Mouse (Mus musculus) myocyte (in vitro differentiated cells): Measurements from ENCODE around the gene Stk24. TPM values are rescaled to one million over a fixed set of nuclear protein-coding genes. Genes with fewer than 3 reads are reported as not detected.
A peak's percentile ranks its signal among the peaks of the same experiment; 100 is the strongest.

Source experiments
- H3K27me3 ChIP-seq: one replicate; pipeline ENCODE4 v1.6.1; 2011; ENCODE audit not compliant: control insufficient read depth, insufficient read depth, insufficient read length
- H3K36me3 ChIP-seq: one replicate; pipeline ENCODE4 v1.6.1; 2011; ENCODE audit not compliant: control insufficient read depth, insufficient read depth
- H3K4me2 ChIP-seq: one replicate; pipeline ENCODE4 v1.6.1; 2011; ENCODE audit warnings: low read depth, control low read depth
- H3K4me3 ChIP-seq: one replicate; pipeline ENCODE4 v1.5.1; 2011; ENCODE audit warnings: mild to moderate bottlenecking, control low read depth, moderate library complexity
- H3K79me2 ChIP-seq: one replicate; pipeline ENCODE4 v1.6.1; 2011; ENCODE audit not compliant: control insufficient read depth, insufficient read depth
- H3ac ChIP-seq: one replicate; pipeline ENCODE4 v1.6.1; 2011; ENCODE audit not compliant: control insufficient read depth, insufficient read length
- CEBPB ChIP-seq: IDR thresholded peaks from 2 replicates; pipeline ENCODE4 v1.6.1; 2011; ENCODE audit warnings: mild to moderate bottlenecking, moderate library complexity; ENCODE audit not compliant: poor library complexity, insufficient read depth, severe bottlenecking
- E2F4 ChIP-seq: IDR thresholded peaks from one replicate; pipeline ENCODE4 v1.6.1; 2011; ENCODE audit warnings: mild to moderate bottlenecking, control low read depth, moderate library complexity; ENCODE audit not compliant: insufficient read depth
- MAX ChIP-seq: IDR thresholded peaks from one replicate; pipeline ENCODE4 v1.6.1; 2011; ENCODE audit warnings: low read depth, mild to moderate bottlenecking, control low read depth
- MYOD1 ChIP-seq, 3 experiments: IDR thresholded peaks; one replicate each; pipeline ENCODE4 v1.6.1; 2011; ENCODE audit warnings: control low read depth in 2 of 3, low read depth in 2 of 3, mild to moderate bottlenecking in 2 of 3, moderate library complexity in 1 of 3; ENCODE audit not compliant: insufficient read length in 2 of 3, control insufficient read depth in 1 of 3
- MYOG ChIP-seq, 3 experiments: IDR thresholded peaks; one replicate each; pipeline ENCODE4 v1.6.1; 2011; ENCODE audit warnings: control low read depth in 2 of 3, low read depth in 2 of 3, mild to moderate bottlenecking in 2 of 3; ENCODE audit not compliant: insufficient read length in 2 of 3, control insufficient read depth in 1 of 3, insufficient read depth in 1 of 3
- POLR2A ChIP-seq: IDR thresholded peaks from one replicate; pipeline ENCODE4 v1.6.1; 2011; ENCODE audit warnings: low read depth, mild to moderate bottlenecking, control low read depth, moderate library complexity; ENCODE audit not compliant: insufficient read length
- POLR2AphosphoS2 ChIP-seq: IDR thresholded peaks from one replicate; pipeline ENCODE4 v1.6.1; 2011; ENCODE audit warnings: low read depth, control low read depth; ENCODE audit not compliant: insufficient read length
- REST ChIP-seq: IDR thresholded peaks from one replicate; pipeline ENCODE4 v1.6.1; 2011; ENCODE audit warnings: mild to moderate bottlenecking, control low read depth, moderate library complexity; ENCODE audit not compliant: insufficient read depth, insufficient read length
- SRF ChIP-seq: IDR thresholded peaks from one replicate; pipeline ENCODE4 v1.6.1; 2011; ENCODE audit warnings: low read depth; ENCODE audit not compliant: control insufficient read depth, insufficient read length
- TCF12 ChIP-seq: IDR thresholded peaks from one replicate; pipeline ENCODE4 v1.6.1; 2011; ENCODE audit warnings: mild to moderate bottlenecking, control low read depth; ENCODE audit not compliant: poor library complexity, insufficient read depth, severe bottlenecking
- TCF3 ChIP-seq: IDR thresholded peaks from one replicate; pipeline ENCODE4 v1.6.1; 2011; ENCODE audit warnings: low read depth, control low read depth; ENCODE audit not compliant: insufficient read length
- USF1 ChIP-seq: IDR thresholded peaks from one replicate; pipeline ENCODE4 v1.6.1; 2011; ENCODE audit warnings: low read depth, mild to moderate bottlenecking, control low read depth, moderate library complexity
- polyA plus RNA-seq: library from polyadenylated mRNA; unstranded; fragments of >200 nt; fragmentation: generic; extraction: Trizol; gene quantifications from one replicate; pipeline ENCODE4 v1.2.1, GENCODE M21; 2012; ENCODE audit warnings: missing spikeins

The Stk24 gene
- polyA plus RNA-seq: 26.9 TPM

- peak within 1 kb of the TSS; percentile 82 for H3K4me2 ChIP-seq
- H3K27me3 ChIP-seq: no peaks in the 10 kb centered on the region
- H3K4me3 ChIP-seq: peak within 1 kb of the TSS; percentile 67
- H3ac ChIP-seq: peak within 1 kb of the TSS; percentile 96
- H3K36me3 ChIP-seq: no peaks in the 10 kb centered on the region
- H3K79me2 ChIP-seq: peaks cover 39% of the 10 kb centered on the region
- TF ChIP-seq REST (no peak), CEBPB (no peak), E2F4 (no peak), MYOG (IDR thresholded peaks at IDR 0.05; ENCODE audit: control insufficient read depth in 1 of 3, insufficient read depth in 1 of 3, insufficient read length in 2 of 3, low read depth in 2 of 3) (no peak), TCF12 (no peak), MAX (no peak), USF1 (no peak), POLR2A (no peak), SRF (no peak), TCF3 (no peak), POLR2AphosphoS2 (no peak), MYOD1 (IDR thresholded peaks at IDR 0.05; ENCODE audit: control insufficient read depth in 1 of 3, insufficient read length in 2 of 3, low read depth in 2 of 3) (no peak)
These were observed at the start of gene Stk24 for GRCm38 (mm10) chr14:121379827-121380145. TSS of gene Stk24 (minus strand) at chr14:121380011.

DNA sequence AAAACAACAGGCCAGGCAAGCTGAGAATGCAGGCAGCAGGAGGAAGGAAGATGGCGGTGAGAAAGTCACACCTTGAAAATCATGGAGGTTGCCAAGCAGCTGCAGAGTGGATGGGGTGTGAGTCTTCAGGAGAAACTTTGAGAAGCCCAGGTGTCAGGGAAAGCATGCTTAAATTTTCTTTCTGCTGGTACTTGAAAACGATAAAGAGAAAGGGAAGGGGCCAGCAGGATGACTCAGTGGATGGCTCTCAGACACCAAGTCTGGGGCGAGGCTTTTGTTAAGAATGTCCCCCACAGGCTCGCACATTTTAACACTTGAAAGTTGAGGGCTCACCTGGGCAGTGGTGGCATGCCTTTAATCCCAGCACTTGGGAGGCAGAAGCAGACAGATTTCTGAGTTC lies 48.3 kb upstream of the Stk24 start:
- Histone ChIP-seq H3K4me2 (no peak overlapping the region), H3ac (no peak overlapping the region), H3K4me3 (no peak overlapping the region), H3K79me2 (no peaks in the 10 kb centered on the region), H3K27me3 (no peaks in the 10 kb centered on the region), H3K36me3 (no peaks in the 10 kb centered on the region)
- TF ChIP-seq MYOG (IDR thresholded peaks at IDR 0.05; ENCODE audit: control insufficient read depth in 1 of 3, insufficient read depth in 1 of 3, insufficient read length in 2 of 3, low read depth in 2 of 3): no peak
- no peak for TF ChIP-seq POLR2A
- no peak for TF ChIP-seq USF1
- TF ChIP-seq REST: no peak
- no peak for TF ChIP-seq E2F4
- TF ChIP-seq TCF12: no peak
- TF ChIP-seq TCF3: no peak
- no peak for TF ChIP-seq CEBPB
- TF ChIP-seq MYOD1 (IDR thresholded peaks at IDR 0.05; ENCODE audit: control insufficient read depth in 1 of 3, insufficient read length in 2 of 3, low read depth in 2 of 3): no peak
- no peak for TF ChIP-seq MAX
- TF ChIP-seq POLR2AphosphoS2: no peak
- no peak for TF ChIP-seq SRF

GRCm38 (mm10) chr14:121426743-121427142 lies 46.9 kb upstream of the Stk24 start:
- Histone ChIP-seq H3ac (no peak overlapping the region), H3K79me2 (no peaks in the 10 kb centered on the region), H3K4me2 (no peak overlapping the region), H3K36me3 (no peaks in the 10 kb centered on the region), H3K4me3 (no peak overlapping the region), H3K27me3 (no peaks in the 10 kb centered on the region)
- TF ChIP-seq POLR2AphosphoS2 (no peak), MAX (no peak), CEBPB (no peak)

- Histone ChIP-seq H3K4me2 (no peak overlapping the region), H3K4me3 (no peak overlapping the region), H3K79me2 (no peaks in the 10 kb centered on the region), H3K36me3 (no peaks in the 10 kb centered on the region), H3K27me3 (no peaks in the 10 kb centered on the region), H3ac (no peak overlapping the region)
- no peak for TF ChIP-seq TCF3
- no peak for TF ChIP-seq CEBPB
- no peak for TF ChIP-seq POLR2AphosphoS2
- no peak for TF ChIP-seq TCF12
- TF ChIP-seq MAX: no peak
These were observed 45.4 kb upstream of the Stk24 start for GRCm38 (mm10) chr14:121425004-121425793.

GRCm38 (mm10) chr14:121423341-121423751 lies 43.5 kb upstream of the Stk24 start:
- Histone ChIP-seq H3K79me2 (no peaks in the 10 kb centered on the region), H3ac (no peak overlapping the region), H3K4me3 (no peak overlapping the region), H3K36me3 (no peaks in the 10 kb centered on the region), H3K27me3 (no peaks in the 10 kb centered on the region), H3K4me2 (no peak overlapping the region)
- TF ChIP-seq MYOD1 (IDR thresholded peaks at IDR 0.05; ENCODE audit: control insufficient read depth in 1 of 3, insufficient read length in 2 of 3, low read depth in 2 of 3): no peak
- TF ChIP-seq POLR2A: no peak
- TF ChIP-seq POLR2AphosphoS2: no peak
- no peak for TF ChIP-seq REST
- TF ChIP-seq USF1: no peak
- TF ChIP-seq SRF: no peak
- TF ChIP-seq CEBPB: no peak
- no peak for TF ChIP-seq MYOG (IDR thresholded peaks at IDR 0.05; ENCODE audit: control insufficient read depth in 1 of 3, insufficient read depth in 1 of 3, insufficient read length in 2 of 3, low read depth in 2 of 3)
- no peak for TF ChIP-seq E2F4
- no peak for TF ChIP-seq TCF12
- TF ChIP-seq TCF3: no peak
- no peak for TF ChIP-seq MAX
